Mouse (Mus musculus) testis, adult 10 weeks (tissue): ENCODE measurements around the gene Vmn2r113. TPM values are rescaled to one million over a fixed set of nuclear protein-coding genes. Genes with fewer than 3 reads are reported as not detected.

Experiments used
- polyA plus RNA-seq: library from polyadenylated mRNA; stranded (reverse); fragments of 350-450 nt; fragmentation: Illumina TruSeq; extraction: RNeasy Lipid Tissue Mini Kit (QIAGEN cat#74804); gene quantifications from one replicate; pipeline ENCODE4 v1.2.3, GENCODE M21; 2014; ENCODE audit warnings: low read depth, low replicate concordance

Vmn2r113 gene
- polyA plus RNA-seq, result not detected

GRCm38 (mm10) chr17:22942684-22943083 is at the start of gene Vmn2r113:
TSS of gene Vmn2r113 (plus strand) at chr17:22942984.

Other genes starting within 250 kb of the Vmn2r113 start
- gene Zfp945, start 75.8 kb upstream of the Vmn2r113 start, polyA plus RNA-seq, result 8.1 TPM
- not detected for gene Vmn2r-ps130, start 118.2 kb downstream of the Vmn2r113 start, polyA plus RNA-seq